Mouse (Mus musculus) kidney, postnatal 36 days (tissue): ENCODE measurements around the gene Atg10.

Experiments
- DNase-seq, 2 experiments: peaks; one replicate each; pipeline ENCODE4 v3.0.0; 2021 to 2022; ENCODE audit warnings: mixed read lengths in 2 of 2

Gene Atg10

DNA sequence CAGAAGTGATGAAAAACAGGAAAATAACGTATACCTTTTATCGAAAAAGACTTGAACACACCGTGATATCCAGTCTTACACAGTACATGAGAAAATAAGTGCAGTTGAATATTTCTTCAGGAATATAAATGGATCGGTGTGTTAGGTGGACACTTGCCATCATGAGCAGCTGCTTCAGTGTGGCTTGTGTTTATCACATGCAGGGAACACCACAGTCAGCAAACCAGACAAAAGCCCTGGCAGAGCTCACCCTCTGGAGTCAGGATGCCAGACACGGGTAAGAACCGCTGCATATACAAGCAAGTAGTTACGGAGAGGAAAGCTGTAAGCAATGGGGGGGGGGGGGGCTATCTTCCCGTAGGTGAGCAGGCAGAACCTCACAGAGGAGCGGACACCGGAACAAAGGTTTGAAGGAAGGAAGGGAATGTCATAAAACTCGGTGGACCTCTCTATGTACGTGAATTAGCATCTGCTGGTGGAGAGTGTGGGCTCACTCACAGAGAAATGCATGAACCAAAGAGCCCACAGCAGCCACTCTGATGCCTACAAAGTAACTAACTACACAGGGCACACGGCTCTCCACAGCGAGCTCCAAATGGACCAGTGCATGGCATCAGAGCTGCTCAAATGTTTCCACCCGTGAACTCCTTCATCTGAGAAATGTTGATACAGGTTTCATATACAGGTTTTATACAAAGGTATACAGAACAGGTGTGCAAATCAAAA lies 51.8 kb downstream of the Atg10 start:
- no peak for DNase-seq

- no peak for DNase-seq
Measured at GRCm38 (mm10) chr13:91171205-91171604, 52.6 kb downstream of the Atg10 start.

GRCm38 (mm10) chr13:91169529-91170319 lies 54.0 kb downstream of the Atg10 start:
- no peak for DNase-seq

- no peak for DNase-seq
Measured at GRCm38 (mm10) chr13:91168486-91168885, 55.3 kb downstream of the Atg10 start.

DNA sequence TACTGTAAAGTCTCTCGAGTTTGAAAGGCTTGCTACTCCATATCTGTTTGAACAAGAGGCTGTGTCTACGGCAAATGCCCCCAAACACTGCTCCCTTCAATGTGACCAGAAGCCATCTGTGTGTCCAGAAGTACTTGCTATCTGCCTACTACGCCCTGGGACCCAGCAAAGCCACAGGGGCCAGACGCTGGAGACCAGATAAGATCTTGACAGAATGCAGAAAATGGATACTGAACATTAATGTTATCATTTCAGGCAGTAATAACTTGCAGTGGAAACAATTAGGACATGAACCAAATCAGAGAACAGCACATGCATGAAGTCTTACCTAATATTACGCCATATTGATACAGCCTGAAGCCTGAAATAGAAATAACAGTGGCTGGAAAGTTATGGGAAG lies 56.2 kb downstream of the Atg10 start:
- no peak for DNase-seq

DNA sequence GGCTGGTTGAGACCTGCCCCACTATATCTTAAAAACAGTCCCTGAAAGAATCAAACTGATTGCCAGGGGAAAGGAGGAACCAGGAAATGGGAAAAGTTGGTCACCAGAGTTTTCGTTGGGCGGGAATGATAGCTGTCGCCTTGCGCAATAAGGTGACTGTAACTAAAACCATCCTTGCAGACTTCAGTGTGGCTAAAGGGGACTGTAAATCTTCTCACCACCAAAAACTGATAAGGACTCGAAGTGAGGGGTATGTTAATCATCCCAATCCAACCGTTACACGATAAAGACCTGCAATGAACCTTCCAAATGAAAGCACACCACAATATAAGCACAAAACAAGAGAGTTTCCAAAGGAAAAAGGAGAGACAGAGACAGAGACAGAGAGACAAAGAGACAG lies 57.5 kb downstream of the Atg10 start:
- no peak for DNase-seq

DNA sequence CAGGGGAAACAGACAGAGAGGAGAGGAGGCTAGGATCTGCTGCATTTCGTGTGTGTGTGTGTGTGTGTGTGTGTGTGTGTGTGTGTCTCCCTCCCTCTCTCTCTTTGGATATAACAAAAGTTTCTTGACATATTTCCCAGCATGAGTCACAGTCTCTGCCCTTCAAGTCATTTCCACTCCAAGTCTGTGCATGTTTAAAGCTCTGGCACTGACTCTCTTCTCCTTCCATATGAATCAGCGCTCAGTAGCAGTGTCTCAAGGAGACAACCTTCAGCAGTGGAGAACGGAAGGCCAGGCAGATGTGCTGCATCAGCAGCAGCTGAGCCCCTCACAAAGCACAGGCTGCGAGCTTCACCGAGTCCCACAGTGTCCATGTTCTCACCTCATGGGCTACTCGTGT lies 58.6 kb downstream of the Atg10 start:
- DNase-seq: no peak

DNA sequence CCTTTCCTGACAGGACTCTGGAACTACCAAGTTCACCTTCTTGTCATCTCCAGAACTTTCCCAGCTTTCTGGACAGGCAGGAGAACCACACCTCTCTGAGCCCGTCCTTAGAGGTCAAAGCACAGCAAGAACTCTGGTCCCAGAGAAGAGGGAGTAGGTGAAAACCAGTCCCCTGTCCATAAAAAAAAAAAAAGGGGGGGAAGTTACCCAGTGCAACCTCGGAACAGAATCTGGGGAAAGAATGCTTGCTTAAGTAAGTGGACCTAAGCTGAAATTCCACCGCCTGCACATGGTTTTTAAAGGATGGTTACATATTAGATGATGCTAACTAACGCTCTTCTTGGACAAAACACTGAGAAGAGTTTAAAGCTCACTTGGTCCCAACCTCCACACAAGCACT lies 60.5 kb downstream of the Atg10 start:
- peak; percentile 25 to 46 for DNase-seq

- DNase-seq: peak; percentile 52 to 56
Measured at GRCm38 (mm10) chr13:91162452-91162851, 61.3 kb downstream of the Atg10 start.

DNA sequence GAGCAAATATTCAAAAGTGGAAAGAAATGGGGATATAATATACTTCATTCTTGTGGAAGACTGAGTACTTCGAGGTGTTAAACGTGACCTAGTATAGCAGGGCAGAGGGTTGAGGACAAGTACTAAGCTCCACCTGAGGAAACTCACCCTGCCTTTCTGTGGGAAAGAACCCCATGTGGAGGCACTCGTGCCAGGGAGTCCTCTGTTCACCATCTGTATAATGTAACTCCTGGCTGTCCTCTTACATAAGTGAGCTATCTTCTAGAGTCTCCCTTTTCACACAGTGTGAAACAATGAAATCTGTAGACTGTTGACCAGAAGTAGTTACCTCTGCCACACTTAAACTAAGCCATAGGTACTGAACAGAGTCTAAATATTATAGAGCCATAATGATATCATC lies 63.2 kb downstream of the Atg10 start:
- no peak for DNase-seq

DNA sequence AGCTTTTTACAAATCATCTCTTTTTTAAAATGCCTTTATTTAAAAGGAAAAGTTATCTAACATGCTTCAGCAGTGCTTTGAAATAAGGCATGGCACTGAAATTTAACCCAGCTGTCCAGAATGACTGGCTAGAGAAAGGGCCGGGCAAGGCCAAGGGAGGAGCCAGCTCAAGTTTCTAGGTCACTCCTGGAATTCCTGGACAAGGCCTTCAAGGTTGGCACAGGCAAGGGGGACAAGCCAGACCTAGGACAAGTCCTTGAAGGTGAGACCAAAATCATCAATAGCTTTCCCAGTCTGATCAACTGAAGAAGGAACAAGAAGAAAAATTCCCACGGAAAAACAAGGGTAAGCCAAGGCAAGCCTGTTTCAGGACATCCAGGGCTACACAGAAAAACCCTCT lies 63.9 kb downstream of the Atg10 start:
- DNase-seq: peak in 1 of 2 experiments; percentile 34

DNA sequence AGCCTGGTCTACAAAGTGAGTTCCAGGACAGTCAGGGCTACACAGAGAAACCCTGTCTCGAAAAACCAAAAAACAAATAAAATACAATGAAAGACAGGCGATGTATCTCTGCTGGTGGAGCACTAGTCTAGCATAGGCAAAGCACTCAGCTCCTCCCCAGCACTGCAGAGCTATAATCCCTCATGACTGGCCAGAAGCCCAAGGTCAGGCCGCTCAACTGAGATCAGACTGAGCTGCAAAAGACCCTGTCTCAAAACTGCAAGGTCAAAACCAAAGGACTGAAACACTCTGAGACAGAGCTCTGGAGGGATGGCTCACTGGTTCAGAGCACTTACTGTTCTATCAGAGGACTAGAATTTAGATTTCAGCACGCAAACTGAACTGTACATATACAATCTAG lies 65.8 kb downstream of the Atg10 start:
- DNase-seq: no peak

GRCm38 (mm10) chr13:91157429-91157828 lies 66.3 kb downstream of the Atg10 start:
- DNase-seq: no peak

- no peak for DNase-seq
Measured at GRCm38 (mm10) chr13:91156949-91157348, 66.8 kb downstream of the Atg10 start.

GRCm38 (mm10) chr13:91156308-91156707 lies 67.5 kb downstream of the Atg10 start:
- no peak for DNase-seq

DNA sequence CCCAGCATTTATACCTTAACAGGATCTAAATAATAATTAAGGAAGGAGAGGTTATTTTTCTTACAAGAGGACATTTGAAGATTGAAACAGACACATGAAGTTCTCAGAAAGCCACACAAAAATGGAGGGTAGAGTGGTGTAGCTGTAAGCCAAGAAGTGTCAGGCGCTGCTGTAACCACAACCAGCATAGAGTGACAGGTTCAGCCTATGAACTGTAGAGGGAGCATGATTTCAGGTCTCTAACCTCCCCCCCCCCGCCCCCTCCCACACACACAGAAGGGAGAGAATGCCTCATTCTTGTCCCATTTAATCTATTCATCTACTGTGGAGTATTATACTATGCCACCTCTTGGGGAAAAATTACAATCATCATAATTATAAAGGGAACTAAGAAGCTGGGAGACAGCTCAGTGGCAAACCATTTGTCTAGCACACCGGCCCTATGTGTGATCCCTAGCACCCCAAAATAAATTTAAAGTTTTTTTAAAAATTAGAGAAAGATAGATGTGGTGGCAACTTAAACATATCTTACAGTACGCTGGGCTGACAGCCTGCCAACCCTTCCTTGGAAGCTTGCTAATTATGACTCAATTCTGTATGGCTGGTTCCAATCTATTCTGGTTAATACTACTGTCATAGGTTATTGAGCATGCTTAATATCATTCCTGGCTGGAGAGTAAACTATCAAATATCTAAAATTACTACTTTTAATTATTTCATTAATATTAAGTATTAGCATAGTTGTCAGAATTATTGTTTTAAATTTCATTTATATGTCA lies 68.2 kb downstream of the Atg10 start:
- no peak for DNase-seq

GRCm38 (mm10) chr13:91154622-91155021 lies 69.1 kb downstream of the Atg10 start:
- DNase-seq: no peak

DNA sequence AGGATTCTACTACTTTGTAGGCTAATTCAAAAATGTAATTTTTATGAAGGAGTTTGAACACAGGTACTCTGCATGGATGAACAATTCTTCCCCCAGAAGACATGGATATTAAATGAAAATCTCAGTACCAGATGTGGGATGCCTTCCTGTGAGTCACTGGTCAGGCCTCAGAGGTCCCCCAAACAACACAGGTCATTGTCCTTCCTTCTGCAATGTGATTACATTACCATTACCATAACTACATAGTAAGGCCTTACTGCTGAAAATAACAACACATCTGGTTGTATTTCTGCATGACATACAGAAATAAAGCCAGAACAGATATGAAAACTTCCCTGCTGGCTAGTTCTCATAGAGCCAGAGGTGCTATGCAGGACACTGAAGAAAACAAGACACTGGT lies 87.4 kb downstream of the Atg10 start:
- DNase-seq: no peak

DNA sequence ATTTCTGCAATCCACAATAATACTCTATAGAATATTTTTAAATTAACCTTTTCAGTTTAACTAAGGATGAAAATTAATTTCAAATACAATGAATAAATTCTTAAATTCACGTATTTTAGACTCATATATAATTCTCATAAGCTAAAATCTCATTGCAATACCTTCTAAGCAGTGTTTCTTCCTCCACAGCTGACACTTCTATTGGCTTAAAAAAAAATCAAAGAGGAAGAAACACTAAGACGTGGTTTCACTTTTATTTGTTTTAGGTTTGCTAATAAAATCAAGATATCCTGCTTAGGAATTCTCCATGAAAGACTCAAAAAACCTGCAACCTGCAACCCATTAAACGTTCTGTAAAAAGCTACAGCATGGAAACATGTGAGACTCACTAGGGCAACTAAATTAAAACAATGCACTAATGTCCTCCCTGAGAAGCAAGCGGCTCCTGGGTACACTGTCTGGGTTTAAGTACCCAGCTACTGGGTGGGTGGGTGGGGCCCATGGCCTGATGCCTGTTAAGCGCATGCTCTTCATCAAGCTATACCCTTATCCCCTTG lies 90.4 kb downstream of the Atg10 start:
- no peak for DNase-seq

- DNase-seq: peak; percentile 30 to 31
Measured at GRCm38 (mm10) chr13:91129071-91129470, 94.7 kb downstream of the Atg10 start.

- DNase-seq: no peak
Measured at GRCm38 (mm10) chr13:91128581-91128980, 95.2 kb downstream of the Atg10 start.

GRCm38 (mm10) chr13:91118156-91118555 lies 105.6 kb downstream of the Atg10 start:
- peak in 1 of 2 experiments; percentile 28 for DNase-seq

DNA sequence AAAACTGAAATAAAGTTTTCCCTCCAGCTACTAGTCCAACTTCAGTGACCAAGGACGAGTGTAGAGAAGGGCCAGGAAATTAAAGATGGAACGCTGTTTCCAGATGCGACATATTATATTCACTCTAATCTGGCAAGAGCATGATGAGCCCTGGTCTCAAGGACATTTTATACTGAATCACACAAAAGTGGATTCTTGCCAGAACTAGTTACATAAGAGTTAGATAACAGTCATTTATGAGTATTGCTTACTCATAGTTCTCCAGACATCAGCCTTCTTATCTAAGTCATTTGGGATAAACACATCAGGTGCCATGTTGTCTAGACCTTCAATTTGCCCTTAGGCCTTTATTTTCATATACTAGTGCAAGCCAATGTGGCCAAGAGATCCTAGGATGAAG lies 108.9 kb downstream of the Atg10 start:
- no peak for DNase-seq
